Mouse (Mus musculus): ENCODE data around the gene Dpf1. TPM values are rescaled to one million over a fixed set of nuclear protein-coding genes. Genes with fewer than 3 reads are reported as not detected.
A peak's percentile ranks its signal among the peaks of the same experiment; 100 is the strongest.

Dpf1 gene
- polyA plus RNA-seq, 1 experiment from 2014 or later = 1.9 TPM

DNA sequence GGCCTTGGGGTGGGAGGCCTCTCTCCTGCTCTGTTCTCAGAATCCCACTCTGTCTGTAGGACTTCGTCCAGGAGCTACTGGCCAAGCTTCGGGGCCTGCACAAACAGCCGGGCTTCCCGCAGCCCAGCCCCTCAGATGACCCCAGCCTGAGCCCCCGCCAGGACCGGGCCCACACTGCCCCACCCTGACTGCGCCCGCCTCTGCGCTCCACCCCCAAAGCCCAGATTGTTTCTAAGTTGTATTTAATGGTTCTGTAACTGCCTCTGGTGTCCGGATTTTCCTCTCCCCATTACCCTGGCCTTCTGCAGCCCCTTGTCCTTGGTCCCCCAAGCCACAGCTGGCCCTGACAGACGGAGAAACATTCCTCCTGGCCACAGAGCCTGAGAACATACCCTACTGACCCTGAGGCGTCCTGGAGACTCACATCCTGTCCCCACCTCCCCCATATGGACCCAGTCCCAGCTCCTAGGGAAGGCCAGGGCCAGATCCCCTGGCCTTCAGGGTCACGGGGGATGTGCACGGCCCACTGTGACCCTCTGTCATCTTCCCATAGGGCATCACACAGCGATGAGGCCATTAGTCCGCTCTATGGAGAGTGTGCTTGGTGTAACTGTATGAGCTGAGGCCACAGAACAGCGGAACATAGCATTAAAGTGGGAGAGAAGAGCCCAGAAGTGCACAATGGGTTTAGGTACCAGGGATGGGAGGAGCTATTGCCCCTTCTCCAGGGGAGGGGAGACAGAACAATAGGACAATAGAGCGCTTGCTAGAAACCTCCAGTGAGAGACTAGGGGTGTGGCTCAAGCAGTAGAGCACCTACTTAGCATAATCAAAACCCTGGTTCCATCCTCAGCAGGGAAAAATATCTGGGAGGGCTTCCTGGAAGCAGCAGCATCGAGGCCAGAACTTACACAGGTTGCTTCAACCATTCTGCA is 10.4 kb upstream of the Dpf1 start:
- Histone ChIP-seq H3K36me3 (ENCODE audit: control insufficient read depth, insufficient read depth, low read length) (no peaks in the 10 kb centered on the region), H3K4me1 (replicated peaks; ENCODE audit: control insufficient read depth, insufficient read depth) (peaks cover 5% of the 10 kb centered on the region; the same call in 1 of the 2 replicates), H3K4me2 (replicated peaks; ENCODE audit: low read depth) (no peak overlapping the region), H3K27me3 (ENCODE audit: control insufficient read depth, insufficient read depth, low read length) (no peaks in the 10 kb centered on the region), H3K27ac (replicated peaks) (peak overlapping the region; percentile 78), H3K9me3 (ENCODE audit: control insufficient read depth, low read length) (no peaks in the 10 kb centered on the region), H3K4me3 (ENCODE audit: low read depth, low read length) (no peak overlapping the region), H3K9ac (ENCODE audit: low read length) (0 out of 2 replicates have a peak overlapping the region, but pooled peaks have one; percentile 13)
- DNase-seq (ENCODE audit: low spot score) (peak; percentile 42), ATAC-seq (ENCODE audit: low FRiP score, low TSS enrichment) (0 out of 2 replicates have a peak, but pooled peaks have one; percentile 3)
- WGBS = 35% methylated on average over 19 of the region's 19 CpGs
- TF ChIP-seq EP300 (optimal IDR thresholded peaks at IDR 0.05) (no peak), CTCF (IDR thresholded peaks at IDR 0.05; ENCODE audit: low read depth) (no peak)

- Histone ChIP-seq H3K36me3 (ENCODE audit: control insufficient read depth, insufficient read depth, low read length) (no peaks in the 10 kb centered on the region), H3K9me3 (ENCODE audit: control insufficient read depth, low read length) (no peaks in the 10 kb centered on the region), H3K4me2 (replicated peaks; ENCODE audit: low read depth) (no peak overlapping the region), H3K27ac (replicated peaks) (no peak overlapping the region), H3K9ac (ENCODE audit: low read length) (no peak overlapping the region), H3K4me3 (ENCODE audit: low read depth, low read length) (no peak overlapping the region), H3K4me1 (replicated peaks; ENCODE audit: control insufficient read depth, insufficient read depth) (peaks cover 5% of the 10 kb centered on the region; the same call in 1 of the 2 replicates), H3K27me3 (ENCODE audit: control insufficient read depth, insufficient read depth, low read length) (no peaks in the 10 kb centered on the region)
- ATAC-seq (ENCODE audit: low FRiP score, low TSS enrichment) (no peak), DNase-seq (ENCODE audit: low spot score) (no peak)
- 76% methylated on average over 13 of the region's 13 CpGs for WGBS
- no peak for TF ChIP-seq EP300 (optimal IDR thresholded peaks at IDR 0.05)
- no peak for TF ChIP-seq CTCF (IDR thresholded peaks at IDR 0.05; ENCODE audit: low read depth)
These were observed 9.5 kb upstream of the Dpf1 start for GRCm38 (mm10) chr7:29294111-29294761.

GRCm38 (mm10) chr7:29295861-29296647 is 7.7 kb upstream of the Dpf1 start:
- DNase-seq (ENCODE audit: low spot score) = no peak
- no peaks in the 10 kb centered on the region for H3K36me3 ChIP-seq (ENCODE audit: control insufficient read depth, insufficient read depth, low read length)
- no peaks in the 10 kb centered on the region for H3K27me3 ChIP-seq (ENCODE audit: control insufficient read depth, insufficient read depth, low read length)
- H3K4me3 ChIP-seq (ENCODE audit: low read depth, low read length) = no peak overlapping the region
- no peak overlapping the region for H3K9ac ChIP-seq (ENCODE audit: low read length)
- H3K27ac ChIP-seq (replicated peaks) = no peak overlapping the region
- WGBS = 67% methylated on average over 24 of the region's 24 CpGs
- peaks cover 5% of the 10 kb centered on the region; the same call in 1 of the 2 replicates for H3K4me1 ChIP-seq (replicated peaks; ENCODE audit: control insufficient read depth, insufficient read depth)
- H3K4me2 ChIP-seq (replicated peaks; ENCODE audit: low read depth) = no peak overlapping the region
- H3K9me3 ChIP-seq (ENCODE audit: control insufficient read depth, low read length) = no peaks in the 10 kb centered on the region
- TF ChIP-seq EP300 (optimal IDR thresholded peaks at IDR 0.05) (no peak), CTCF (IDR thresholded peaks at IDR 0.05; ENCODE audit: low read depth) (0 out of 2 replicates have a peak, but pooled peaks have one; percentile 1)
- no peak for ATAC-seq (ENCODE audit: low FRiP score, low TSS enrichment)

DNA sequence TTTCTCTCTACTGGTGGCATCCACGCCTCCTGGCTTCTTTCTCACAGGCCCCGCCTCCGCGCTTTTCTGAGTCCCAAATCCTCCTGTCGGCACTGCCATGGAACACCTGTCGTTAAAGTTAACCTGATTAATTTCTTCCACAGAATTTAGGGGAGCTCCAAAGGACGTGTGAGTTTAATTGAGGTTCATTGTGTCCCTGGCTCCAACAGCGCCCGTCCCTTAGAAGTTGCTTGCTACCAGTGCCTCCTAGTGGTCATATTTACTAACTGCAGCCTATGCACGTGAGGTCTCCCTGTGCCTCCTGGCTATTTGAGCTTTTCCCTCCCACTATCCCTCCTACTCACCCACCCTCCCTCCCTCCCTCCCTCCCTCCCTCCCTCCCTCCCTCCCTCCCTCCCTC is 6.8 kb upstream of the Dpf1 start:
- peak; percentile 58; the same call in 1 of the 2 replicates for ATAC-seq (ENCODE audit: low FRiP score, low TSS enrichment)
- no peak overlapping the region for H3K9ac ChIP-seq (ENCODE audit: low read length)
- WGBS = 9% methylated on average over 10 of the region's 10 CpGs
- H3K4me2 ChIP-seq (replicated peaks; ENCODE audit: low read depth) = no peak overlapping the region
- H3K9me3 ChIP-seq (ENCODE audit: control insufficient read depth, low read length) = no peaks in the 10 kb centered on the region
- peak; percentile 70 for DNase-seq (ENCODE audit: low spot score)
- H3K36me3 ChIP-seq (ENCODE audit: control insufficient read depth, insufficient read depth, low read length) = no peaks in the 10 kb centered on the region
- H3K27ac ChIP-seq (replicated peaks) = no peak overlapping the region
- no peak for TF ChIP-seq EP300 (optimal IDR thresholded peaks at IDR 0.05)
- TF ChIP-seq CTCF (IDR thresholded peaks at IDR 0.05; ENCODE audit: low read depth) = peak; percentile 85
- no peak overlapping the region for H3K4me3 ChIP-seq (ENCODE audit: low read depth, low read length)
- H3K27me3 ChIP-seq (ENCODE audit: control insufficient read depth, insufficient read depth, low read length) = no peaks in the 10 kb centered on the region
- H3K4me1 ChIP-seq (replicated peaks; ENCODE audit: control insufficient read depth, insufficient read depth) = peaks cover 5% of the 10 kb centered on the region; the same call in 1 of the 2 replicates

- H3K4me1 ChIP-seq (replicated peaks; ENCODE audit: control insufficient read depth, insufficient read depth) = 0 out of 2 replicates have a peak, but pooled peaks cover 2% of the 10 kb centered on the region
- no peak for ATAC-seq (ENCODE audit: low FRiP score, low TSS enrichment)
- H3K9ac ChIP-seq (ENCODE audit: low read length) = no peak overlapping the region
- TF ChIP-seq EP300 (optimal IDR thresholded peaks at IDR 0.05) = no peak
- peak; percentile 77 for TF ChIP-seq CTCF (IDR thresholded peaks at IDR 0.05; ENCODE audit: low read depth)
- H3K9me3 ChIP-seq (ENCODE audit: control insufficient read depth, low read length) = no peaks in the 10 kb centered on the region
- under 1% methylated on average over 7 of the region's 7 CpGs for WGBS
- no peak overlapping the region for H3K4me3 ChIP-seq (ENCODE audit: low read depth, low read length)
- H3K27ac ChIP-seq (replicated peaks) = no peak overlapping the region
- H3K36me3 ChIP-seq (ENCODE audit: control insufficient read depth, insufficient read depth, low read length) = no peaks in the 10 kb centered on the region
- 0 out of 2 replicates have a peak overlapping the region, but pooled peaks have one; percentile 5 for H3K4me2 ChIP-seq (replicated peaks; ENCODE audit: low read depth)
- no peaks in the 10 kb centered on the region for H3K27me3 ChIP-seq (ENCODE audit: control insufficient read depth, insufficient read depth, low read length)
- DNase-seq (ENCODE audit: low spot score) = peak; percentile 70
These were observed 2.6 kb upstream of the Dpf1 start for GRCm38 (mm10) chr7:29301127-29301566.
